Mouse (Mus musculus): Measurements from ENCODE around the gene Phlpp1. TPM values are rescaled to one million over a fixed set of nuclear protein-coding genes. Genes with fewer than 3 reads are reported as not detected.

The Phlpp1 gene
- polyA plus RNA-seq, 1 experiment from 2014 or later: 6.9 TPM

DNA sequence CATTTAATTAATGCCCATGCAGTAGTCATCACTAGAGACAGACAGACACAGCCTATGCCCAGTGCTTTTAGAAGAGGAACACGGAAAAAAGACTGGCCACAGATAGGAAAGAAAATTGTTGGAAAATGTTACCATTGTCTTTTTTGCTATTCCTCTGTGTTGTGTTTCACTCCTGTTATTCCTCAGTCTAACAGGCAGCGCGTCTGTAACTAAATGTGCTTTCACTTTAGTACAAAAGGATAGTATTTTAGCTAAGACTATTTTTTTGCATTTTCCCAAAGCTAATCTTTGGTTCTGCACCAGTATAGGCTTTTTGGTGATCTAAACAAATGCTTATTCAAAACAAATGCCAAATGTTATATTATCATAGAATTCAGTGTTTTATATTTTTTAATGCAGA lies 177.6 kb downstream of the Phlpp1 start:
- H3K27me3 ChIP-seq: no peaks in the 10 kb centered on the region
- H3K4me3 ChIP-seq: no peak overlapping the region
- no peak overlapping the region for H3K4me2 ChIP-seq
- H3K9ac ChIP-seq: no peak overlapping the region
- H3K4me1 ChIP-seq (replicated peaks): no peaks in the 10 kb centered on the region
- ATAC-seq (ENCODE audit: low read depth): no peak
- 93% methylated on average over 3 of the region's 3 CpGs for WGBS
- H3K36me3 ChIP-seq: peaks cover 39% of the 10 kb centered on the region
- H3K27ac ChIP-seq (replicated peaks): no peak overlapping the region
- no peaks in the 10 kb centered on the region for H3K9me3 ChIP-seq

DNA sequence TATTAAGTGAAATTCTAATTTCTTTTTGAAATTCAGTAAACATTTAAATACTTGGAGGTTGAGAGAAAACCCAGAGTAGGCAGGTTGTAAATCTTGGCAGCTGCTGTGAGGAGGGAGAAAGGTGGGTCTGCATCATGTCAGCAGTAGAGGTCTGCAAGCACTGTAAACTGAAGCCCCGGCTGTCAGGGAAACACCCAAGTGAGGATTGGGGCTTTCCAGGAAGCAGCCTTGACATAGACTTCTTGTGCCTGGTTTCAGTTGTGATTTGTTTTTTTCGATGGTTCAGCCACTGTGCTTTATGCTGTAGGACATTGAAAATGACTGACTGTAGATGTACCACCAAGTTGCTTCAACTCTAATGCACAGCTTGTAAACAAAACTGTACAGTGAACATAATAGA lies 180.0 kb downstream of the Phlpp1 start:
- Histone ChIP-seq H3K36me3 (peaks cover 19% of the 10 kb centered on the region), H3K4me2 (no peak overlapping the region), H3K9me3 (no peaks in the 10 kb centered on the region), H3K9ac (no peak overlapping the region), H3K4me3 (no peak overlapping the region), H3K4me1 (replicated peaks) (no peaks in the 10 kb centered on the region), H3K27ac (replicated peaks) (no peak overlapping the region), H3K27me3 (no peaks in the 10 kb centered on the region)
- WGBS: 76% methylated on average over 2 of the region's 2 CpGs
- no peak for ATAC-seq (ENCODE audit: low read depth)

DNA sequence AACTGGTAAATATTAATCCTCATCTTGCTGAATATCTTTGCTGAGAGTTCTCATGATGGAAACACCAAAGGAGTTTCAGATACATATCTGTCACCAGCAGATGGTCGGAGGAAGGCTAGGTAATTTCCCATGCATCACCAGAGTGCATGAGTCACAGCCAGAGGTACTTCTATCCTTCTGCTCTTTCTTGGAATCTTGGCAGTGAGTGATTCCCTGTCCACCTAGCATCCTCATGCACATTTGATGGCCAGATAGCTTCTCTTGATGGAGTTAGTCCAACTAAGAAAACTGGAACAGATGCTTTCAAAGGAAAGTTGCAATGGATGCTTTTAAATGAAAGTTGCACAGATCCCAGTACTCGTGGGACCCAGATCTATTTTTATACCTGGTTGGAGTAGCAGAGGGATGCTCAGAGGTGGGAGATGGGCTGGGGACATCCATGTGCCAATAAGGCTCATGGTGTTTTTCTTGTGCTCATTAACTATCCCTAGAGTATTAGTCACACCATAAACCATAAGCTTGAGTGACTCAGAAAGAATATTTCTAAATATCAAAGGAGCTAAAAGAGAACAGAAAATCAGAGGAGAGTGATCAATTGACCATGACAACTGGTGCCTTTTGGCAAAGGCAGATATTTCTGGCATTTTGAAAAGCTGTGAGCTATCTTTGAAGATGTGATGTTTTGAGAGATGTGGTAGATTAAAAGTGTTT lies 181.4 kb downstream of the Phlpp1 start:
- Histone ChIP-seq H3K27ac (replicated peaks) (no peak overlapping the region), H3K27me3 (no peaks in the 10 kb centered on the region), H3K9ac (no peak overlapping the region), H3K4me3 (no peak overlapping the region), H3K9me3 (no peaks in the 10 kb centered on the region), H3K36me3 (peaks cover 12% of the 10 kb centered on the region), H3K4me2 (no peak overlapping the region), H3K4me1 (replicated peaks) (no peaks in the 10 kb centered on the region)
- ATAC-seq (ENCODE audit: low read depth): no peak
- WGBS: 95% methylated on average over 2 of the region's 2 CpGs

DNA sequence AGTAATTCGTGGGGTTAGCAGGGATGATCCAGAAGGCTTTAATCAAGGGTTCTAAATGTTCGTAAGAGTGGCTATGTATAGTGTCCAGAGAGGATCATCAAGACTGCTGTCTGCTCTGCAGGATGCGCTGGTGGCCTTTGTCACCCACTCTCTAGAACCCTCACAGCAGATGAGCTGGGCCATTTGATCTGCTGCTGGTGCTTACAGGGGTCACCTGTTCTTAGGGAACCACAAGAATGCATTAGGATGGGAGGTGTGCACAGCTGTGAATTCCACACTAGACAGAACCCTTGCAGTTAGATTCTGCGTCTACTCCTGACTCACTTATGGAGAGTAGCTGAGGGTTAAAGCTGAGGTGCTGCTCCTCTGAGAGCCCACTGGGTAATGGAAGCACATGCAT lies 182.4 kb downstream of the Phlpp1 start:
- Histone ChIP-seq H3K4me2 (no peak overlapping the region), H3K36me3 (peaks cover 11% of the 10 kb centered on the region), H3K4me1 (replicated peaks) (no peaks in the 10 kb centered on the region), H3K9me3 (no peaks in the 10 kb centered on the region), H3K27me3 (no peaks in the 10 kb centered on the region), H3K9ac (no peak overlapping the region), H3K4me3 (no peak overlapping the region), H3K27ac (replicated peaks) (no peak overlapping the region)
- ATAC-seq (ENCODE audit: low read depth): no peak
- 90% methylated on average over 4 of the region's 4 CpGs for WGBS

DNA sequence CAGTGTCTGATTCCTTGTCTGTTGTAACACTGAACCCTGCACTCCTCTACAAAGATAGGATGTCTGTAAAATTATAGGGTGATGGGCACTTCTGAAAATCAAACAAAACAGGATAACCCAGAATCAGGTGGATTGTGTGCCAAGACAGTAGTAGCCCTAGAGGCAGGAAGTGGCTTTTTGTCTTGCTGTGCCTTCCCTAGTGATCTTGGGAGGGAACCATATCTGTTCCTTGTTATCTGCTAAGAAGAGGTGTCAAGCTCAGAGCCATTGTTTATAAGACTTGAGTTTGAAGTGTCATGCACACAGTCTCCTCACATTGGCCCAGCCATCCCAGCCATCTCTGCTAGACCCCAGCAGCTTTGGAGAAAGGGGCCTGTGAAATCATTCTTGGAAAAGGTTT lies 187.9 kb downstream of the Phlpp1 start:
- Histone ChIP-seq H3K36me3 (peaks cover 5% of the 10 kb centered on the region), H3K27me3 (no peaks in the 10 kb centered on the region), H3K4me3 (no peak overlapping the region), H3K9ac (no peak overlapping the region), H3K9me3 (no peaks in the 10 kb centered on the region), H3K4me2 (no peak overlapping the region), H3K27ac (replicated peaks) (no peak overlapping the region), H3K4me1 (replicated peaks) (no peaks in the 10 kb centered on the region; the same call in 1 of the 2 replicates)
- no peak for ATAC-seq (ENCODE audit: low read depth)

DNA sequence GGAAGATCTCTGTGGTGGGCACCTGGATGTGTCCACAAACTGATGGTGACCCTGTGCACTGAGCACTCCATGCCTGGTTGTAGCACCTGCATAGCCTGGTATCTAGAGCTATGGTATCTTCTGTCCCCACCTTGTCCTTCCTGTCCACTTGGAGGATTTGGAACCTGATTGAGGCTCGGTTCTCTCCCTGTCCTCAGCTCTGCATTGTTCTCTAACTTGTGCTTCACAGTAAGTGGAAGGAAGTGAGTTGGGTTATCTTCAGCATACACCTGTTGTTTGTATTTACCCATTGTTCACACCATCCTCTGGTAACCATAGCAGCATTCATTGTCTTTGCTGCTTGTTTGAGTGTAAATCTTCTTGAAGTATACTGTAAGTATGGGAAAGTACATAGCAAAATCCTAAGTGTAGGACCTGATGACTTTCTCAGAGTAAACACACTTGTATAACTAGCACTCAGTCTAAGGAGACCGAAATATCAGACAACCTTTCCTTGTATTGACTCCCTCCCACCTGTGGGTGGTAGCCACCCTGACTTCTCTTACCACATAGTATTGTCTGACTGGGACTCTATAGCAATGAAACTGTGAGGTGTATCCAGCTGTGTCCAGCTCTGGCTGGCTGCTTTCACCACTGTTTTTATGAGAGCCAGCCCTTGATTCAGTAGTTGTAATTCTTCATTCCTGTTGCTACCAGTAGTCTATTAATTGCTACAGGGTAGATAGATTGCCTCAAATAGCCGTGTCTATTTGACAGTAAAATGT lies 191.5 kb downstream of the Phlpp1 start:
- Histone ChIP-seq H3K27me3 (no peaks in the 10 kb centered on the region), H3K4me3 (no peak overlapping the region), H3K4me2 (no peak overlapping the region), H3K9me3 (no peaks in the 10 kb centered on the region), H3K36me3 (peaks cover 17% of the 10 kb centered on the region), H3K4me1 (replicated peaks) (no peaks in the 10 kb centered on the region; the same call in 1 of the 2 replicates), H3K27ac (replicated peaks) (no peak overlapping the region), H3K9ac (no peak overlapping the region)
- no peak for ATAC-seq (ENCODE audit: low read depth)
- WGBS: 90% methylated on average over 3 of the region's 3 CpGs

DNA sequence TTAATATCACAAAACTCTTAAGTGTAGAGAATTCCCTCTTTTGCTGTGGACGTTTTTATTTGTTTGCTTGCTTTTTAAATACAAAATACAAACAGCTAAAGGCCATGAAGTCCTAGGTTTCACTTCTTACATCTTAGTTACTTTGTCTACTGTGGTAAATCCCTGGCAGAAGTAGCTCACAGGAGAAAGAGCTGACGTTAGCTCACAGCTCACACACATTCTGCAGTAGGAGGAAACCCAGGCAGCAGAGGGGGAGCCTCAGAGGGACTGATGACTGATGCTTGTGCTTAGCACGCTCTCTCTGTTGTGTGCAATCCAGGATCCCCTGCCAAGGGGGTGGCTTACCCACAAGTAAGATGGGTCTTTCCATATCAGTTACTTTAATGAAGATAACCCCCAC lies 197.8 kb downstream of the Phlpp1 start:
- H3K4me2 ChIP-seq: no peak overlapping the region
- H3K4me3 ChIP-seq: no peak overlapping the region
- ATAC-seq (ENCODE audit: low read depth): no peak
- 84% methylated on average over 3 of the region's 3 CpGs for WGBS
- no peaks in the 10 kb centered on the region for H3K9me3 ChIP-seq
- no peaks in the 10 kb centered on the region for H3K4me1 ChIP-seq (replicated peaks)
- H3K27me3 ChIP-seq: no peaks in the 10 kb centered on the region
- no peak overlapping the region for H3K9ac ChIP-seq
- H3K27ac ChIP-seq (replicated peaks): no peak overlapping the region
- peaks cover 29% of the 10 kb centered on the region for H3K36me3 ChIP-seq

DNA sequence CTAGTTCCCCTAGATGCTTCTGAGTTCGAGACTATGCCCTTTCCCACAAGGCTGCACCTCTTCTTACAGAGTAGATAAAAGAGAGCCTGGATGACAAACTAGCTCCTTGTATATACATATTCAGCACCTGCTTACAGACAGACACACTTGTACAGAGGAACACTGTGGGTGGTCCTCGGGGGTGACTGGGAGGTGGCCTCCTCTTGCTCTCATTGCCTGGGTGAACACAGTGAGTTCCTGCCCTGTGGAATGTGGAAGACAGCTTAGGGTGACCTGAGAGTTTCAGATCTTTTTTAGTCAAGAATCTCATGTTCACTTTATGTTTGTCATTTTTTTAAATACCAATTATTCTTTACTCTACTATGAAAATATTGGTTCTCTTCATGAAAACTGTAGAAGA lies 200.9 kb downstream of the Phlpp1 start:
- Histone ChIP-seq H3K4me1 (replicated peaks) (no peaks in the 10 kb centered on the region), H3K9ac (no peak overlapping the region), H3K9me3 (no peaks in the 10 kb centered on the region), H3K4me2 (no peak overlapping the region), H3K4me3 (no peak overlapping the region), H3K27me3 (no peaks in the 10 kb centered on the region), H3K27ac (replicated peaks) (no peak overlapping the region), H3K36me3 (peaks cover 32% of the 10 kb centered on the region)
- no peak for ATAC-seq (ENCODE audit: low read depth)
- WGBS: 87% methylated on average over 2 of the region's 2 CpGs

DNA sequence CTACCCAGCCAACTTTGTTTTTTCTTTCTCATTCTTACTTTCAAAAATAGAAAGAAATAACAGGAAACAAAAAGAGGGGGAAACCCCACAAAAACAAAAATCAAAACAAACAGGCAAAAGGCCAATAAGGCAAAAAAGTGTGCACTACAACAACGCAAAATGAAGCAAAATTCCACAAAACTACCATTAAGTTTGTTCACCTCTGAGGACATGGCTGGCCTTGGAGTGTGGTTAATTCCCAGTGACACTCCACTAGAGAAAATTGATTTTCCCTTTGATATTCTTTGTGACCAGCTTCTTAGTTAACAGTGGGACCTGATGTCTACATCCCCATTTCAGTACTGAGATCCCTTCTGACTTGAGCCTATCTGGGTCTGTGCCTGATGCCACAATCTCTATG lies 202.1 kb downstream of the Phlpp1 start:
- Histone ChIP-seq H3K27ac (replicated peaks) (no peak overlapping the region), H3K9ac (no peak overlapping the region), H3K27me3 (no peaks in the 10 kb centered on the region), H3K4me3 (no peak overlapping the region), H3K36me3 (peaks cover 30% of the 10 kb centered on the region), H3K9me3 (no peaks in the 10 kb centered on the region), H3K4me2 (no peak overlapping the region), H3K4me1 (replicated peaks) (no peaks in the 10 kb centered on the region)
- WGBS: 93% methylated on average over 1 of the region's 1 CpGs
- ATAC-seq (ENCODE audit: low read depth): no peak

DNA sequence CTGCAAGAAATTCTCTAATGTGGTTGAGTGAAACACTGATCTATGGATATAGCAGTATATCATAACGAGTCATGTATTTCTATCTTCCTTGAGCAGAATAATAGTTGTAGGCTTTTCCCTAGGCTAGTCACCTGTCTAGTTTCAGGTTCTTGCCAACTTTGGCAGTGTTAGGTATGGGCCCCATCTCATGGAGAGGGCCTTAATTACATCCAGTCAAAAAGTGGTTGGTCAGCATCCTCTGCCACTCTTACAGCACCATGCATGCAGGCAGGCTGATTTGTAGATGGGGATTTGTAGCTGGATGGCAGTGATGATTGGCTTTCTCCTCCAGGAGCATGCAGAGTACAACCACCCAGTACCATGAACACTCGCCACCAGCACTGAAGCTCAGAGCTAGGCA lies 202.7 kb downstream of the Phlpp1 start:
- H3K36me3 ChIP-seq: peaks cover 26% of the 10 kb centered on the region
- no peak overlapping the region for H3K4me3 ChIP-seq
- WGBS: over 99% methylated on average over 2 of the region's 2 CpGs
- no peak for ATAC-seq (ENCODE audit: low read depth)
- no peak overlapping the region for H3K27ac ChIP-seq (replicated peaks)
- H3K27me3 ChIP-seq: no peaks in the 10 kb centered on the region
- H3K9me3 ChIP-seq: no peaks in the 10 kb centered on the region
- no peak overlapping the region for H3K4me2 ChIP-seq
- no peaks in the 10 kb centered on the region for H3K4me1 ChIP-seq (replicated peaks)
- no peak overlapping the region for H3K9ac ChIP-seq

DNA sequence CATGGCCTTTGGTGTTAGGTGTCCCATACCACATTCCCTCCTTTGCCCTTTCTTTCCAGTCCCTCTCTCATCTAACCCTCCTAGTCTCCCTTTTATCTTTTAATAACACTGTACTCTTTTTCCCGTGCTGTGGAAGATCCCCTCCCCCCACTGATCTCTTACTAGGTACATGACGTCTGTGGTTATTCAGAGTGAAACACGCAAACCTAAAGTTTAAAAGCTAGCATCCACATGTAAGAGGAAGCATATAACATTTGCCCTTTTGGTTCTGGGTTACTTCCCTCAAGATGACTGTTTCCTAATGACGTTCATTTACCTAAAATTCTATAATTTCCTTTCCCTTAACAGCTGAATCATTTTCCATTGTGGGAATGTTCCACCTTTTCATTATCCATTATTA lies 203.4 kb downstream of the Phlpp1 start:
- H3K9me3 ChIP-seq: no peaks in the 10 kb centered on the region
- no peak overlapping the region for H3K4me2 ChIP-seq
- WGBS: 89% methylated on average over 4 of the region's 4 CpGs
- H3K27ac ChIP-seq (replicated peaks): no peak overlapping the region
- no peak overlapping the region for H3K9ac ChIP-seq
- peaks cover 19% of the 10 kb centered on the region for H3K36me3 ChIP-seq
- no peak for ATAC-seq (ENCODE audit: low read depth)
- H3K4me3 ChIP-seq: no peak overlapping the region
- no peaks in the 10 kb centered on the region for H3K27me3 ChIP-seq
- peaks cover 4% of the 10 kb centered on the region; the same call in 1 of the 2 replicates for H3K4me1 ChIP-seq (replicated peaks)

DNA sequence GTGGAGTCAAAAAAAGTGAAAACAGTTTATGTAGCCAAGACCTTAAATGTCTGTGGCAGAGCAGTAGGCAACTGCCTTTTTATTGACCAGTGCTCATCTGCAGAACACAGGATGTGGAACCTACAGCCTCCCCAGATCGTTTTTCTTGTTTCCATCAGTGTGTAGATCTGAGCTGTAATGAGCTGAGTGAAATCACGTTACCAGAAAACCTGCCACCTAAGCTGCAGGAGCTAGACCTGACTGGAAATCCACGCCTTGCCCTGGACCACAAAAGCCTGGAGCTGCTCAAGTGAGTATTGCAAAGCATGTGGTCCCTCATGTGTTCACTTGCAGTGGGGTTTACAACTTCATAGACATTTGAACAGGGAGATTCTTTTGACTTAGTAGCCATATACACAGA lies 204.5 kb downstream of the Phlpp1 start:
- no peak for ATAC-seq (ENCODE audit: low read depth)
- Histone ChIP-seq H3K4me1 (replicated peaks) (peaks cover 11% of the 10 kb centered on the region; the same call in 1 of the 2 replicates), H3K27ac (replicated peaks) (no peak overlapping the region), H3K4me2 (no peak overlapping the region), H3K4me3 (no peak overlapping the region), H3K9me3 (no peaks in the 10 kb centered on the region), H3K36me3 (peaks cover 21% of the 10 kb centered on the region), H3K9ac (no peak overlapping the region), H3K27me3 (no peaks in the 10 kb centered on the region)
- 82% methylated on average over 3 of the region's 3 CpGs for WGBS

All from neural tube, embryonic 13.5 days (tissue).